Mouse (Mus musculus): Measurements from ENCODE around the gene Unc13b. TPM values are rescaled to one million over a fixed set of nuclear protein-coding genes. Genes with fewer than 3 reads are reported as not detected.

The Unc13b gene
- polyA plus RNA-seq (2017; shearing (Covaris generic)), result 0.42 TPM

DNA sequence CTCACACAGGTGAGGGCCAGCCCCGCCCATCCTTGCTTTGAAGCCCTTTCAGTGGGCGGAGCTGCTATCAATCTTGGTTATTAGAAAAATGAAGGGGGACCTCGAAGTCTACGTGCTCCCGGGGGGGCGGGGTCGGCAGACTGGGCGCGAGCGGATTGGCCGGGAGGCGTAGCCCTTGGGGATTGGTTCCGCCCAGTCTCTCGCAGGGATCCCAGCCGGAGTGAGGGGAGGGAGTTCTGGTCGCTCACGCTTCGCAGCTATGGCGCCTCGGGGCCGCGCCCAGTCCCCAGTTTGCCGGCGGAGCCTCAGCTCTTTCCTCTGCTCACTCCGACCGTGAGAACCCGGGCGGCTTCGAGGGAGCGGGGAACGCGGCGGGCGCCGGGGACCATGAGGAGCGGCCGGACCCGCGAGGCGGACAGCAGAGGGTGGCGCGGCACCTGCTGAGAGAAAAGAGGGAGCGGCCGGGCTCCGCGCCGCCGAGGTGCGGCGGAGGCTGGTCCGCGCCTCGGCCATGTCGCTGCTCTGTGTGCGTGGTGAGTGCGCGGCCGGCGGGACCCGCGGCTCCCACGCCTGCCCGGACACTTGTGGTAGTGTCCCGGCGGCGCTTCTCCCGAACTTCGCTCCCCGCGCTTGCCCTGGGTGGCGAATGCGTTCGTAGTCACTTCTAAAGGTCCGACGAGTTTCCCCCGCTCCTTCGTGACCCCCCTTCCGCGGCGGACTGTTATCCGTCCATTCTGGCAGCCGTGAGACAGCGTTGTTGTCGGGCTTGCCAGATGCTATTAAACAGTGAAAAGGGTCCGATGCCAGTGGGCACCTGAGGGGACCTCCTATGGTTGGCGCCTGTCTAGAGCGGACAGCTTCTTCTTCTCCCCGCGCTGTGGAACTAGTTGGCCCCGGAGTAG lies at the start of gene Unc13b:
Gene Unc13b, plus strand, starts transcription at position 201 of the 902 bp plus-strand sequence.

DNA sequence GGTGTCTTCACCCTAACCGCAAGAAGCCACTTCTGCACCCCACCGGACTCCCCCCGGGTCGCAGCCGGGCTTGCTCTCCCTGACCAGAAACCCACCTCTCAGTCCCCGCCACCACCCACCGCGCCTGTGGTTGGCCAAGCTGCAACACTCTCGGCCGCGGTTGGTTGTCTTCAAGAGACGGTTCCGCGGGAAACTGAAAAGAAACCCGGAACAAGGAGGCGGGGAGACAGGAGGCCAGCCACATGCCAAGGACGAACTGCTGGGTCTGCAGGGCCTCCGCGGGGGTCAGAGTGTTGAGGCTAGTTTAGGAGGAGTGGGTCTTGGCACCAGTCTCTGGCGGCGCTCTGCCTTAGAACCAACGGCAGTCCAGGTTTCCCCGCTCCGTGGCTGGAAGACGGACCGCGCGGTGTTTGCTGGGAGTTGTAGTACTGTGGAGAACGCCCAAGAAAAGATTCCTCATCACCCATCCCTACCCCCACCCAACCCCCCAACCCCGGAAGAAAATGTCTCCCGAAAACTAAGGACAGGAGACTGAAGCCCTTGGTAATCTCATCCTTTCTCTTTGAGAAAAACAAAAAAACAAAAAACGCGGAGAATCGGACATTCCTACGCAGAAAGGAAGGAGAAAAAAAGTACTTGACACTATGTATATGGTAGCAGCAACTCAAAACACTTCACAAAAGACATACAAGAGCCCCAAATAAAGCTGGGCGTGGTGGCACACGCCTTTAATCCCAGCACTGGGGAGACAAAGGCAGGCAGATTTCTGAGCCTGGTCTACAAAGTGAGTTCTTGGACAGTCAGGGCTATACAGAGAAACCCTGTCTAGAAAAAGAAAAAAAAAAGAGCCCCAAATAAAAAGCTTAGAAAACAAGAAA lies 48.4 kb upstream of the Unc13b start, which contains the start of gene Fancg:
Gene Fancg, minus strand, starts transcription at position 346 of the 878 bp plus-strand sequence.

DNA sequence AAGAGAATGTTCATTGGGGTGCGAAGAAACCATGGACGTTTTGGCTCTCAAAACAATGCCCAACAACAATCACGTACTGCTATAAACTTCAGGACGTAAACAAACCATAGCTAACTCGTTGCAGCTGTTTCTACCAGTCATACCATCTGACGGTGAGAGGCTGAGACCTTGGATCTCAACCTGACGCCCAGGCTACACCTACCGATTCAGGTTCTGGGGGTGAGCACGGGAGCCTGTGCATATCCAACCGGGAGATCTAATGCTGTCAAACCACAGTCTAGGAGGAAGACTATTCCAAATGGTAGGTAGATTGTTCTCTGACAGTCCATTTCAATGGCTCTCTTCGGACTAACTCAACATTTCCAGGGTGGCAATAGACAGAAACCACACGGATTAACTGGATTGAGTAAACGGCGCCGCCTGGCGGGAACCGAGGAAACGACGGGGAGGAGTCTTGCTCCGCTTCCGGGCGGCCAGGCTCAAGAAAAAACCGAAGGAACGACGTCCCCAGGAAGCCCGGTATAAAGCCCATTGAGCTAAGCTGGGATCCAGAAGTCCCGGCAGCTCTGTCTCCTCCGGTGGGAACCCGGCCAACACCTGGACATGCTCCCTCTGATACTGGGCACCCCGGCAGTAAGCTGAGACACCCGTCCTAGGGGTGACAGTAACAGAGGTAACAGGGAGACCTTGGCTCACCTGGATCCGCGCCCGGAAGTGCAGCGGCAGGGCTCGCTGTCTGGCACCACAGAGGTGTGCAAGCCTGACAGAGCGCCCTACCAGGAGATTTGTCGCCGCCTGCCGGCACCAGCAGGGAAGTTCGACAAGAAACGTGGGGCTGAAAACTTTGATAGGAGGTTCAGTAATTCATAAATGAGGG lies 33.4 kb upstream of the Unc13b start, which contains the start of gene Pigo:
Gene Pigo, minus strand, starts transcription at position 736 of the 877 bp plus-strand sequence.

DNA sequence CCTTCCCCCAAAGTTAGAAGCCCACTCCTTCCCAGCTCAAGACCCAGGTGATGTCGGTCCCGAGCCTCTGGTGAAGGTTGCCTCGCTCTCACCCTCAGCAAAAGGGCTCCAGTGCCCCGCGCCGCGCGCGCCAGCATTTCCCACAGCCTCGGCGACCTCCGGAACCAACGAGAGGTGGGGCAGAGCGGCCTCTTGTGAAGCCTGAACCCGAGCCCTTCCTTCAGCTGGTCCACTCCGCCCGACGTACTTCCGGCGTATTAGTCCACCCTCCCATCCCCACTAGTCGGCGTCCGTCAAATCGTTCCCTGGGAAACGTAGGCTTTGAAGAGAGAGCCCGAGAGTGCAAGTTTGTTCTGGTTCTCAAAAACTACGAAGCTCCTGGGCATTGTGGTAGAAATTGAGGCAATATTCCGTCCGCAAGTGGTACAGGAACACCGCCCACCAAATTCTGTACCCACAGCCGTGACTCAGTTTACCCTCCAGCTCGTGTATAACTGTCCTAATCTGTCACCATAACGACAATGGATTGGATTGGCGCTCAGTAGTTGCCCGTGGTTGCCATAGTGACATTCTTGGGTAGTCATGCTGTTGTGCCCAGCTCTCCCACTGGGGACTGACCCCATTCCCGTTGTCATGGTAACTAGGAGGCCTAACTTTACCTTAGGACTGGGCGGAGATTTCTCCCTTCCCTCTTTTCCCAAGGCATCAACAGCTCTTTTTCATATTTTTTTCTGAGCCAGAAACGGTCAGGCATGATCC lies 27.3 kb upstream of the Unc13b start, which contains the start of gene Stoml2:
Gene Stoml2, minus strand, starts transcription at position 474 of the 759 bp plus-strand sequence.

DNA sequence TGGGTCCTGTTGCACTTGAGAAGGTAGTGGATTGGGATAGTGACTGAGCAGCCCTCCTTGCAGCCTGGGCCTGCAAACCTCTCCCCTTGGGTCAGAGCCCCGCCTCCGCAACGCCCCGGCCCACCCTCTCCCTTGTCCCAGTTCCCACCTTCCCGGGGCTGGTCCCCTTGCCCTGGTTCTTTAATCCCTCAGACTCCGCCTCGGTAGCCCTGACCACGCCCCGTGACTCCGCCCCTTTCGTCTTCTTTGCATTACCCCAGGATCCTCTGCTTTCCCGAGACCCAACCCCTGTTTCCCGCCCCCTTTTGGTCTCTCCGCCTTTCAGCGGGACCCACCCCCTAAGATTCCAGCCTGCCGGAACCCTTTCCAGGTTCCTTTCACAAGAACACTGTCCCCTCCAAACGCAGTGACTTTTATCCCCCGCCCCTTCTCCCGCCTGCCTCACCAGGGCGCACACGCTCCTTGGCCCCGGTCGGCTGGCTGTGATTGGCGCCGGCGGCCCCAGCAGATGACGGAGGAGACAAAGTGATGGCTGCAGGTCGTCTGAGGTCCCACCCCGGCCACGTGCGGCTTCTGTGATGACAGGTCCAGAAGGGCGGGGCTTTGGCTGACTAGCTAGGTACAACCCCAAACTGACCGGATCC lies 13.0 kb upstream of the Unc13b start, which contains the start of gene Fam214b:
Gene Fam214b, minus strand, starts transcription at position 562 of the 644 bp plus-strand sequence.

DNA sequence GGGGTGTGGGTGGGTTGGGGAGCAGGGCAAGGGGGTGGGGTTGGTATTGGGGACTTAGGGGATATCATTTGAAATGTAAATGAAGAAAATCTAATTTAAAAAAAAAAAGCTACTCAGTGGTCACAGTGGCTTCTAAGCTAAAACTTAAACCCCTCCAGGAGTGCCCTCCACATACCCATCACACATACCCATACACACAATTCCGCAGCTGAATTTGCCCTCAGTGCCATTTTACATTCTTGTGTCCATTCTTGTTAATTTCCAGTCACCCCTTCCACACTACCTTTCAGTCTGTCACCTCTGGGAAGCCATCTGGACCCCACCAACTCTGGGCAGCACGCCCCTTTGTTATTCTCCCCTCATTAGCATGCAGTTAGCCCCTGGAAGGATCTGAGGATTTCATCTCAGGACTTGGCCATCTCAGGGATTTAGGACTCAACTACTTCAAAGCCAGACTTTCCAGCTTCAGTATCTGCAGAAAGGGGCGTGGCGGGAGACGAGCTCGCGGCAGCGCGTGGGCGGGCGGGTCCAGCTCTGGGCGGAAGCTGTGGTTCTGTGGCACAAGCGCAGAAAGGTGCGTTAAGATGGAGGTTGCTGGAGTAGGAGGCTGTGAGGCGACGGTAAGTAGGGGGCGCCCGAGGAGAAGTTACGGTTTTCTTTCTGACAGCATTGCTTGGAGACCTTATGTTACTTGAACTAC lies 208.0 kb downstream of the Unc13b start, which contains the start of gene Atp8b5:
Gene Atp8b5, plus strand, starts transcription at position 537 of the 700 bp plus-strand sequence.

Other genes with a start within 250 kb of the Unc13b start
- gene Fam205a1, start 205.1 kb upstream of the Unc13b start, polyA plus RNA-seq (2017; shearing (Covaris generic)), result not detected
- not detected for gene Gm12394, start 202.2 kb upstream of the Unc13b start, polyA plus RNA-seq (2017; shearing (Covaris generic))
- gene Fam205c, start 184.7 kb upstream of the Unc13b start, polyA plus RNA-seq (2017; shearing (Covaris generic)), result not detected
- not detected for gene Phf24, start 142.3 kb upstream of the Unc13b start, polyA plus RNA-seq (2017; shearing (Covaris generic))
- gene Dnajb5, start 109.1 kb upstream of the Unc13b start, polyA plus RNA-seq (2017; shearing (Covaris generic)), result 38.1 TPM
- not detected for gene 1700022I11Rik, start 89.3 kb upstream of the Unc13b start, polyA plus RNA-seq (2017; shearing (Covaris generic))
- gene Vcp, start 58.4 kb upstream of the Unc13b start, polyA plus RNA-seq (2017; shearing (Covaris generic)), result 266 TPM
- 19.4 TPM for gene Fancg, start 48.4 kb upstream of the Unc13b start, polyA plus RNA-seq (2017; shearing (Covaris generic))
- gene Pigo, start 33.1 kb upstream of the Unc13b start, polyA plus RNA-seq (2017; shearing (Covaris generic)), result 53.9 TPM
- gene Stoml2, start 27.2 kb upstream of the Unc13b start, polyA plus RNA-seq (2017; shearing (Covaris generic)), result 70.0 TPM
- 2.4 TPM for gene Fam214b, start 12.7 kb upstream of the Unc13b start, polyA plus RNA-seq (2017; shearing (Covaris generic))
- gene Atp8b5, start 208.2 kb downstream of the Unc13b start, polyA plus RNA-seq (2017; shearing (Covaris generic)), result not detected